Mouse (Mus musculus): ENCODE measurements at regions not wholly inside any gene's neighbourhood (a gene's known extent, or its start where the extent isn't known, plus 50 kb on each side); places are given as distances from the start of the nearest gene placed in this dataset.

DNA sequence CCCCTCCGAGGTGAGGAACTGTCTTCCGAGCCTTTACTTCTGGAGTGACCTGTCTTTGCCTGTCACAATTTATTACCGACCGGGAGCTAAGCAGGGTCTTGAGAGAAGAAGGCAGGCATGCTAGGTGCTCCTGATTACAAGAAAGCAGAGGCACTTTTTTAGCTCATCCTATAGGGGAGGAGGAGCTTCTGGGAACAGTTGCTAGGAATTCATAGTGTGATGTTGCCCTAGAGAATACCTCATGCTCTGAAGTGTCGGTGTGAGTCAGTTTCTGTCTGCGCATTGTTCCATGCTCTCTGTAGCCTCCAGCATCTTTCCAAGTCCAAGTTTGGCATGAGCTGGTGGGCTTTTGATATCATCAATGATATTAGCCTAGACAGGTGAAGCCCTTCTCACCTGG is 178.0 kb upstream of the Ado start:
- Histone ChIP-seq H3K27me3 (replicated peaks) (no peaks in the 10 kb centered on the region), H3K9me3 (no peaks in the 10 kb centered on the region), H3K36me3 (no peaks in the 10 kb centered on the region), H3K27ac (no peak overlapping the region), H3K4me2 (replicated peaks) (no peak overlapping the region), H3K4me3 (replicated peaks) (no peak overlapping the region), H3K4me1 (replicated peaks) (no peaks in the 10 kb centered on the region), H3K9ac (no peak overlapping the region)
- no peak for ATAC-seq
- 80% methylated on average over 6 of the region's 6 CpGs for WGBS

DNA sequence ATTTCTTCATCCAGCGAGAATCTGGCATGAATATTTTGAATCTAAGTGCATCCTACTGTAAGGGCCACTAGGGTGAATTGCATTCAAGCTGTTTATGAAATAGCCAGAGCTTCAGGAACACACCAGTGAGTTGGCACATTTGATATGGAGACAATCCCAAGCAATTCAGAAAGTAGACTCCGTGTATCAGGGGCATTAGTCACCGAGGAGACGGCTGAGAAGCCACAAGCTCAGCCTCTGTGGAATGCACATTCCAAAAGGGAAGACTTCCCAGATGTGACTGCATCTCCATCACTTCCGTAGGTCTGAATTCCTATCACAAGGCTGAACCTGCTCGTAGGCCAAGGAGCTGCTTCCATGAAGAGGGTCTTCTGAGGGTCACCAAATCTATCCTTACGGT is 177.6 kb upstream of the Ado start:
- H3K4me2 ChIP-seq (replicated peaks) = no peak overlapping the region
- no peaks in the 10 kb centered on the region for H3K27me3 ChIP-seq (replicated peaks)
- H3K4me3 ChIP-seq (replicated peaks) = no peak overlapping the region
- no peak overlapping the region for H3K9ac ChIP-seq
- H3K36me3 ChIP-seq = no peaks in the 10 kb centered on the region
- no peaks in the 10 kb centered on the region for H3K9me3 ChIP-seq
- no peak for ATAC-seq
- no peak overlapping the region for H3K27ac ChIP-seq
- H3K4me1 ChIP-seq (replicated peaks) = no peaks in the 10 kb centered on the region
- 68% methylated on average over 7 of the region's 7 CpGs for WGBS

DNA sequence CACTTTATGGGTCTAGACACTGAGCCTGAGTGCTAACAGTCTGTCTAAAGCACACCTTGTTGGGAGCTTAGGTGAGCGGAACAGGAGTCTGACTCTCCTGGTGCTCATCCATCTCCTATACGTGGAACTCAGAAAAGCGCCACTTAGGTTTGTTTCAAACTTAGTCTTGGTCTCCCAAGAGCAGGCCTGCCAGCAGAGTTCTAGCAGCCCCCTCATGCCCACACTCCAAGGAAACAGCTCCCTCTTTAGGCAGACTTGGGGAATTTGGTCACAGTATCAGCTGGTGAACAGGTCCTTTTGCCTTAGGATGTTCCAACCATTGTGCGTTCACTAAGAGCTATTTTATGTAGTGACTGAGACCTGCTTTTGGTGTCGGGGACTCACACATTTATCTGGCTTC is 173.0 kb upstream of the Ado start:
- WGBS = 40% methylated on average over 5 of the region's 5 CpGs
- Histone ChIP-seq H3K36me3 (no peaks in the 10 kb centered on the region), H3K9ac (no peak overlapping the region), H3K4me2 (replicated peaks) (no peak overlapping the region), H3K27ac (no peak overlapping the region), H3K4me3 (replicated peaks) (no peak overlapping the region), H3K4me1 (replicated peaks) (no peaks in the 10 kb centered on the region), H3K27me3 (replicated peaks) (no peaks in the 10 kb centered on the region), H3K9me3 (no peaks in the 10 kb centered on the region)
- ATAC-seq = no peak

DNA sequence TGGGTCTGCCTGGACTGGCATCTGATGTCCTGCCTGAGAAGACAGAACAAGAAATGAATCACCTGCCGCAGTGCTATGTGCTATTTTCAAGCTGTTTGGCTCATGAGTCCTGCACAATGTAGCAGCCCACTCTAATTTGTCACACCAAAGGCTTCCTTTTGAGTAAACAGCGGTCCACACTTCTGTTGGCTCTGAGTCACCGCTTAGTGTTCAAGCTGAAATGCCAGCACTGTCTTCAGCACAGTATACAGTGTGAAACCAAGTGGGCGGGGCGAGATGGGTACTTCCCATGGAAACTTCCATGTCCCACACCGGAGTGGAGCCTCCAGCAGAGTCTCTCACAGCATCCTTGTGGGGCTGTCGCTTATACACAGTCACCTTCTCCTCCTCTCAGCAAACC is 168.8 kb upstream of the Ado start:
- WGBS = 84% methylated on average over 7 of the region's 7 CpGs
- no peaks in the 10 kb centered on the region for H3K9me3 ChIP-seq
- no peak overlapping the region for H3K27ac ChIP-seq
- no peak for ATAC-seq
- no peak overlapping the region for H3K4me2 ChIP-seq (replicated peaks)
- H3K4me3 ChIP-seq (replicated peaks) = no peak overlapping the region
- no peaks in the 10 kb centered on the region for H3K36me3 ChIP-seq
- H3K27me3 ChIP-seq (replicated peaks) = no peaks in the 10 kb centered on the region
- no peaks in the 10 kb centered on the region for H3K4me1 ChIP-seq (replicated peaks)
- H3K9ac ChIP-seq = no peak overlapping the region

DNA sequence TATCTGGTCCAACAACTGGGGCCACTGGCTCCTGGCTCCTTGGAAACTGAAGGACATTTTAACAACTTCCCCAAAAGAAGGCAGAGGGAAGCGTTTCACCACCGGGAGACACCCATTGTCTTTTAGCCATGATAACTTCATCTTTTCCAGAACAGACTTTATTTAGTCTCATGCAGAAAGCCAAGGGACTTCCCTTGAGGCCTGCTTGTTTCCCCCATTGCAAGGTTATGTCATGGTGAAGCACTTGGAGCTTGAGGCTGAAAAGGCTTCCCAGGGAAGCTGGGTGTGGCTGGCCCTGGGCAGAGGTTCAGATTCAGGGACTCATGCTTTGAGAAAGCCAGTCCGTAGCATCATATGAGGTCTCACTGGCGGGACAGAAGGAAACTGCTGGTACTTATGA is 166.3 kb upstream of the Ado start:
- Histone ChIP-seq H3K27me3 (replicated peaks) (no peaks in the 10 kb centered on the region), H3K4me1 (replicated peaks) (no peaks in the 10 kb centered on the region), H3K27ac (no peak overlapping the region), H3K4me3 (replicated peaks) (no peak overlapping the region), H3K36me3 (no peaks in the 10 kb centered on the region), H3K4me2 (replicated peaks) (no peak overlapping the region), H3K9ac (no peak overlapping the region), H3K9me3 (no peaks in the 10 kb centered on the region)
- ATAC-seq = no peak
- 91% methylated on average over 4 of the region's 4 CpGs for WGBS

DNA sequence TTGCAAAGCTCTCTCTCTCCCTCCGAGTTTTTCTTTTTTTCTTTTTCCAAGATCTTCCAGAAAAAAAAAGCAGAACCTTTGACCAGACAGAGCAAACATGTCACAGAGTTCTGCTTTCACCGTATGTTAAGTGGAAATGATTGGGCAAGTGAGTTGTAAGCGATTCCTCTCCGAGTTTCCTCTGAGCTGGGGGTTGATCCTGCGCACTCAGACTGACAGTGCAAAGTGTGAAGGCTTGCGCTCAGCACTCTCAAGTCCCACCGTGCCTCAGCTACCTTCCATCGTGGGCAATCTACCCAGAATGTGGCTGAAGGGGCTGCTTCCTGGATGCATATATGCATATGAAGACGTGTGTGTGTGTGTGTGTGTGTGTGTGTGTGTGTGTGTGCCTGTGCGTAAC is 164.3 kb upstream of the Ado start:
- Histone ChIP-seq H3K4me3 (replicated peaks) (no peak overlapping the region), H3K4me1 (replicated peaks) (no peaks in the 10 kb centered on the region), H3K4me2 (replicated peaks) (no peak overlapping the region), H3K9me3 (no peaks in the 10 kb centered on the region), H3K36me3 (no peaks in the 10 kb centered on the region), H3K27ac (no peak overlapping the region), H3K9ac (no peak overlapping the region), H3K27me3 (replicated peaks) (no peaks in the 10 kb centered on the region)
- 81% methylated on average over 10 of the region's 10 CpGs for WGBS
- ATAC-seq = no peak

DNA sequence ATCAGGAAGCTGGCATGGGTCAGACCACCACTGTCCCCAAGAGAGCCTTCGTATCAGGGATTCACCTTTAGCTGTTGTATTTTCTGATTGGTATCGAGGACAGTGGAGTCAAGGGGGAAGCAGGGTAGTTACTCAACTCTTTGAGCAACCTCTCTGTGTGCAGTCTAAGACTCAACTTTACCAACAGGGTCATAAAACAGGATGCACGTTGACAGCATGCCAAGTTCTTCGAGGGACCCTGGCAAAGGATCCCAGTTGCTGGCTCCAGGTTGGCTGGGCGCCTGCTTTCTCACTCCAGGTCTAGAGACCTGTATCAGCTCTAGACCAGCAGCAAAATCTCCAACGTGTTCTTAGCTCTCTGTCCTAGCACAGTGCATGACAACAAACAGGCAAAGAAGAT is 163.9 kb upstream of the Ado start:
- no peaks in the 10 kb centered on the region for H3K4me1 ChIP-seq (replicated peaks)
- H3K9ac ChIP-seq = no peak overlapping the region
- H3K4me3 ChIP-seq (replicated peaks) = no peak overlapping the region
- H3K4me2 ChIP-seq (replicated peaks) = no peak overlapping the region
- ATAC-seq = no peak
- whole genome bisulfite sequencing = 70% methylated on average over 6 of the region's 6 CpGs
- no peak overlapping the region for H3K27ac ChIP-seq
- no peaks in the 10 kb centered on the region for H3K27me3 ChIP-seq (replicated peaks)
- no peaks in the 10 kb centered on the region for H3K36me3 ChIP-seq
- no peaks in the 10 kb centered on the region for H3K9me3 ChIP-seq

DNA sequence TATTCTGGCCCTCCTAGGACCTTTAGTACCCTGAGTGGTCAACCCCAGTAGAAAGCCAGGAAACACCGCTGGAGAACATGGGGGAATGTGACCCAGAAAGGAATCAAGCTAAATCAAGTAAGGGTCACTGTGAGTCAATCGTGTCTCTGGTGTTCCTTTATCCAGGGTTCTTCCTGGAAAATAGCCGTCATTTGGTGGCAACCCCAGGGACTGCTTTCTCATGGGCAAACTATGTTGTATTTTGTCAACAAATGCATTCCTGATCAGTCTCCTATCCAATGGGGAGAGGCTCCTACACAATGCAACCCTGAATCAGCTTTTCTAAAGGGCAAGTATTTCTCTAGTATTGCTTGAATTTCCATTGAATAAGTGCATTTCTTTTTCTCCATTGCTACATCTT is 163.2 kb upstream of the Ado start:
- no peak overlapping the region for H3K4me2 ChIP-seq (replicated peaks)
- 84% methylated on average over 3 of the region's 3 CpGs for WGBS
- ATAC-seq = no peak
- H3K27ac ChIP-seq = no peak overlapping the region
- H3K9ac ChIP-seq = no peak overlapping the region
- no peaks in the 10 kb centered on the region for H3K9me3 ChIP-seq
- H3K27me3 ChIP-seq (replicated peaks) = no peaks in the 10 kb centered on the region
- H3K4me3 ChIP-seq (replicated peaks) = no peak overlapping the region
- no peaks in the 10 kb centered on the region for H3K36me3 ChIP-seq
- no peaks in the 10 kb centered on the region for H3K4me1 ChIP-seq (replicated peaks)

DNA sequence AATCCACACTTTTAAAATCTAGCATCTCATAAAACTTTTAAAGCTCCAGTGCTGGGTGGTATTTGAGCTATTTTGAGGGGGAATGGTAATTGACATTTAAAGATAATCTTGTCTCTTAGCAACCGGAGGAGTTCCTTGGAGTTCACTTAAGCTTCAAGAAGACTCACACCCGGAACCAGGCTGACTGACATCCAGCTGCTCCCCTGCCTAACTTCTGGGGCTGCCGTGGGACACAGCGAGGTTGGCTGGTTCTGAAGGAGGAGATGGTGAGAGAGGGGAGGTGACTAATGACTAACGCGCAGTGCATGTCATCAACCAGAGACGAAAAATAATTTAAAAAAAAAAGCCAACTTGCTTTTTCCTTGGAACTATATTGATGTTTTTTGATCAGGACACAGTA is 157.7 kb upstream of the Ado start:
- Histone ChIP-seq H3K27ac (no peak overlapping the region), H3K9ac (no peak overlapping the region), H3K4me1 (replicated peaks) (no peaks in the 10 kb centered on the region), H3K36me3 (no peaks in the 10 kb centered on the region), H3K27me3 (replicated peaks) (no peaks in the 10 kb centered on the region), H3K4me3 (replicated peaks) (no peak overlapping the region), H3K9me3 (no peaks in the 10 kb centered on the region), H3K4me2 (replicated peaks) (no peak overlapping the region)
- ATAC-seq = no peak
- 67% methylated on average over 7 of the region's 7 CpGs for WGBS

DNA sequence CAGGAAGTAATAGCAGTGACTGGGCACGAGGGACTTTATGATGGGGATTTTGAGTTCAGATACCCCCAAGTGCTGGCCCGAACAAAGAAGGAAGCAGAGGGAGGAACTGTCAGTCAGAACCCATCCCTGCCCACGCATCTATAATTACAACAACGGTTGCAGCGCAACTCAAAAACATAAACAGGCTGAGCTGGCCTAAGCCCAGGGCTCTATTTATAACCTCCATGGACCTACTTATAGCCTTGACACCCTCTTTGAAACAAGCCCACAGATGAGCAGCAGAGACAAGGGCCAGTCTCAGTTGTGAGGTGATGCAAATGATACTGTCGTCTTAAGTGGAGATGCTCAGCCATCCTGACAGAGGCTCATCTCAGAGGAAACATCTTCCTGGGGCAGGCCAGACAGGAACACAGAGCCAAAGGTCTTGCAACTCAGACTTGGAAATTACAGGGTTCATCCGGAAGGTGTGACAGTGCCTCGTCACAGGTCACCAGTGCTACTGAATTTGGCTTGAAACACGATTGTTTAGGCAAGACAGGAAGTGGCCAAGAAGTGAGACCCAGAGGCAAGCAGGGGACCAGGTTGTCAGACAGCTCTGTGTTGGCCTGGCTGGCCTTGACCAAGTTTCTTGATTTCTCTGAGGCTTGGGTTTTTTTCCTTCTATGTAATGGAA is 154.2 kb upstream of the Ado start:
- Histone ChIP-seq H3K4me2 (replicated peaks) (no peak overlapping the region), H3K9ac (no peak overlapping the region), H3K9me3 (no peaks in the 10 kb centered on the region), H3K27me3 (replicated peaks) (no peaks in the 10 kb centered on the region), H3K4me1 (replicated peaks) (no peaks in the 10 kb centered on the region), H3K36me3 (no peaks in the 10 kb centered on the region), H3K4me3 (replicated peaks) (no peak overlapping the region), H3K27ac (no peak overlapping the region)
- ATAC-seq = no peak
- WGBS = 67% methylated on average over 9 of the region's 9 CpGs

DNA sequence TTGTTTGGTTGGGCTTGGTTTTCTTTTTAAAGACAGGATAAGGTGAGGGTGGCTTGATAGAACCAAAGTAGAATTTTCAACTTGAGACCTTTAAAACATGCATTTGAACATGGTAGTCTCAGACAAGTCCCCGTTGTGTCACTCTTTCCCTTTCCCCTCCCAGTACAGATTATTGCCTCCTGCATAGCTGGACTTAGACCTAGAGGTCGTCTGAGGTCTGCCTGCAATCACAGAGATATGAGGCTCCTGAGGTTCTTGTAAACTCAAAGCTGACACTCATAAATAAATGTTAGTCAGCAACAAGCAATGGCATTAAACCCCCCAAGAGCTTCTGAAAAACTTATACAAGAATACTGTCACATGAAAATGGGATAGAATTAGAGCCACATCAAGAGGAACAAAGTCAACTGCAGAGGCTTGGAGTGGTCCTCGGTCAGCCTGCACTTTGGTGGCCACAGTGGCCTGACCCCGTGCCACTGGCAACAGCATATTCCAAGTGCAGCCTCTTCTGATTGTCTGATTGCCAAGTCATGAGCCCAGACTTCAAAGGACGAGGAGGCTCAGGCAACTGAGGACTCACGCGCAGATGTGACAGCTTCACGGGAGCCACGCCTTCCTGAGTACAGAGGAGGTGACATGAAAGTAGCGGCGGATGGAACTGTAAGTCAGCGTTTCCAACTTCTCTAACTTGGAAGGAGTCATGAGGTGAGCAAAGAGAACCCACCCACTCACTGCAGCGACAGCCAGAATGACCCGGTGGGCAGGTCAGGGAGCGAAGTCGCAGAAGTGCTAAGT is 148.8 kb upstream of the Ado start:
- no peaks in the 10 kb centered on the region for H3K4me1 ChIP-seq (replicated peaks)
- H3K36me3 ChIP-seq = no peaks in the 10 kb centered on the region
- no peak overlapping the region for H3K9ac ChIP-seq
- 66% methylated on average over 16 of the region's 16 CpGs for WGBS
- H3K9me3 ChIP-seq = no peaks in the 10 kb centered on the region
- no peak overlapping the region for H3K4me2 ChIP-seq (replicated peaks)
- no peaks in the 10 kb centered on the region for H3K27me3 ChIP-seq (replicated peaks)
- no peak overlapping the region for H3K27ac ChIP-seq
- no peak overlapping the region for H3K4me3 ChIP-seq (replicated peaks)
- no peak for ATAC-seq

DNA sequence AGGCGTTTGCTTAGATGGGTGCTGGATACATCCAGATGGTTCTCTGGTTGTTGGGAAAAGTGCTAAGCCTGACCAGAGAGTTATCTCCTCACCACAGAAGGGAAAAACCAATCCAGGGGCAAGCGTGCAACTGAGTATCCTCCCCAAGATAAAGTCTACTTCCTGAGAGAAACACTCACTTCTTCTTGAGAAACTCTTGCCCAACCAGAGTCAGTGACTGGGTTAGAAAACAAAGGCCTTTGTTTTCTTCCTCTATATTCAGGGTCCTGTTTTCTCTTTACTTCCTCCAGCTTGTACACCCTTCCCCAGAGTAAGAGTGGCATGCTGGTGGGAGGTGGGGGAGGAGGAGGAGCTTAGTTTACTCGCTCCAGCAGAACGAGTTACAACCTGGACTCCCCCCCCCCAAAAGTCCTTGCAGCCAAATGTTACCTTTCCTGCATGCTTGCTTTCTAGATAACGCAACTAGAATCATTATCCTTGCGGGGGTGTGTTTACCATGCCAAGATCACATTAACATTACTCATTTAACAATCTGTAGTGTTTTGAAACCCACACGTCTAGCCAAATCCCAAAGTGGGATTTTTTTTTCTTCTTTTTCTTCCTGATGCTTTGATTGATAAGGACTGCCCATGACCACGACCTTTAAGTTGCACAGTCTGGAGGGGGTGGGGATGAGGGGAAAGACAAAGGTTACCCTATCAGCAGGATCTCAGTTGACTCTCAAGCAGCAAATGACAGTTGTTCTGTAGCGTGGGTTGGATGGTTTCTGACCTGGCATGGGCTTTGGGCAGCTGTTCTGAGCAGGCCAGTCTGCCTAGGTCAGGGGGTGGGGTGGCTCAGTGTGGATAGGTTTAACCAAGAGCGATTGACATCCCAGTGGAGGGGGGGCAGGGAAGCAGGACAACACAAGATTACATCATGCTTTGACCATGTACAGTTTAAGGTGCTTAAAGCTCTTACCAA is 147.4 kb upstream of the Ado start:
- Histone ChIP-seq H3K4me3 (replicated peaks) (no peak overlapping the region), H3K27ac (no peak overlapping the region), H3K4me1 (replicated peaks) (no peaks in the 10 kb centered on the region), H3K4me2 (replicated peaks) (no peak overlapping the region), H3K9ac (no peak overlapping the region), H3K36me3 (no peaks in the 10 kb centered on the region), H3K9me3 (no peaks in the 10 kb centered on the region), H3K27me3 (replicated peaks) (no peaks in the 10 kb centered on the region)
- ATAC-seq = no peak
- 56% methylated on average over 10 of the region's 10 CpGs for WGBS
